Mouse (Mus musculus) left cerebral cortex, adult 9 months (tissue): Measurements from ENCODE around the gene Gtf2f1.
A peak's percentile ranks its signal among the peaks of the same experiment; 100 is the strongest.
"Not testable (repeated sequence)": the region's sequence is repeated elsewhere in the genome, so short reads cannot be mapped to it uniquely, and the experiment has no call there.

Experiments used
- DNase-seq, 2 experiments: peaks; one replicate each; pipeline ENCODE4 v3.0.0; 2022; ENCODE audit warnings: low spot score in 2 of 2

Gtf2f1 gene

DNA sequence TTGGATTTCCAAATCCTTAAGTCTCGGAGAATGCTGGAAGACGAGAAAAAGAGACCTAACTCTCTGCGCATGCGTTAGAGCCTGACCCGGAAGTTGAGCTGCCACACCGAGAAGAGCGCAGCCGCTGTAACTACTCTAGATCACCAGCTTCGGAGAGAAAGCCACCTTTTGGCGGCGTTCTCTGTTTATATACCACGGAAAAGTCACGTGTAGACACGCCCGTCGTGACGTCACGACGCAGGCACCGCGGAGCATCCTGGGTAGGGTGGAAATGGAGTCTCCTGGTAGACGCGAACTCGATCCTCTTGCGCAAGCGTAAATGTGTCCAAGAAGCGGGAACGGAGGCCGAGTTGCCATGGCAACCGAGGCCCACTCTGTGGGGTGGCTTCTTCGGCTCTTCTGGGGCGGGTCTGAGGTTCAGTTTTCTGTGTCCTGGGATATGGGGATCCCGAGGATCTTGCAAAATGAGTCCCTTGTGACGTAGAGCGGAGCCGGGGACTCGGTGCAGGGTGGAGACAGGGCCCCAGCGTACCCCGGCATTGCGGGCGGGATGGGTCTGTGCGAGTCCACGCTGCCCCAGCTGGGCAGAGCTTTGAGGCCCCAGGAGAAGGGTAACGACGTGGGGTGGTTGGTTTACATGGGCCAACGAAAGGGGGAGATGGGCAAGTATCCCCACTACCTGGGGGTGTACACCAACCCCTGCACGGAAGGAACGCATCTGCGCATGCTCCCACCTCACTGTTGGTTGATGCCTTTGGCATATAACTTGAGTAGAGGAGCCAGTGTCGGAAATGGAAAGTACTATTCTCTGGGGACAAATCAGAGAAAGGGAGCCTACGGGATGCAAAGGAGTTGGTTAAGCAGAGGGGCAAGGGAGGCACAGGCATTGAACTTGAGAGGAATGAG is at the start of gene Gtf2f1, which contains the start of gene Gm17949:
Gene Gtf2f1, minus strand, starts transcription at position 53 of the 906 bp plus-strand sequence.
Gene Gm17949, plus strand, starts transcription at position 234 of the 906 bp plus-strand sequence.
- peak; percentile 93 to 96 for DNase-seq

GRCm38 (mm10) chr17:57060231-57060801 is 49.2 kb upstream of the Gtf2f1 start:
- DNase-seq = peak; percentile 94 to 97

- peak; percentile 60 to 70 for DNase-seq
These were observed 48.4 kb upstream of the Gtf2f1 start, which contains the start of gene Slc25a23 for GRCm38 (mm10) chr17:57059486-57059977. TSS of gene Slc25a23 (minus strand) at chr17:57059863.

GRCm38 (mm10) chr17:57058891-57059485 is 47.9 kb upstream of the Gtf2f1 start, which contains the start of gene Crb3:
TSS of gene Crb3 (plus strand) at chr17:57059105.
- DNase-seq = no peak

DNA sequence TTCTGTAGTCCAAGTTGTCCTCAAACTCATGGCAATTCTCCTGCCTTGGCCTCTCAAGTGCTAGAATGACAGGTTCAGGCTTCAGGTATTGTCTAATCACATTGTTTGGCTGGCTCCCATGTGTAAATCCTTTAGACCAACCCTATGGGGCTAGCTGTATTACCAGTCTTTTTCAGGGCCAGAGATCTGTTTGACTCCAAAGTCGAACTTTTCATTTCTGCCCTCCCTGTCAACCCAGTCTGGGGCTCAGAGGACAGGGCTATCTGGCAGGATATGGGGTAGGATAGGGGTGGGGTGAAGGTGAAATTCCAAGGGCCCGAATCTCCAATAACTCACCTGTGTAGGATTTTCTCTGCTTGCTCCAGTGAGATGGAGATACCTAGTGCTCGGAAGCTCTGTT is 45.2 kb upstream of the Gtf2f1 start:
- DNase-seq = no peak

DNA sequence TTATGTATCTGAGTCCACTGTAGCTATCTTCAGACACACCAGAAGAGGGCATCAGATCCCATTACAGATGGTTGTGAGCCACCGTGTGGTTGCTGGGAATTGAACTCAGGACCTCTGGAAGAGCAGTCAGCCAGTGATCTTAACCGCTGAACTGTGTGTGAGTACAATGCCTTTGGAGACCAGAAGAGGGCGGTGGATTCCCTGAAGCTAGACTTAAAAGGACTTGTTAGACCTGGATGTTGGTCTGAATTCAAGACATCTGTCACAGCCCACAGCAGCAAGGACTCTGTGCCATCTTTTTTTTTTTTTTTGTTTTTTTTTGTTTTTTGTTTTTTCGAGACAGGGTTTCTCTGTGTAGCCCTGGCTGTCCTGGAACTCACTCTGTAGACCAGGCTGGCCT is 40.6 kb upstream of the Gtf2f1 start:
- not testable (repeated sequence) for DNase-seq

DNA sequence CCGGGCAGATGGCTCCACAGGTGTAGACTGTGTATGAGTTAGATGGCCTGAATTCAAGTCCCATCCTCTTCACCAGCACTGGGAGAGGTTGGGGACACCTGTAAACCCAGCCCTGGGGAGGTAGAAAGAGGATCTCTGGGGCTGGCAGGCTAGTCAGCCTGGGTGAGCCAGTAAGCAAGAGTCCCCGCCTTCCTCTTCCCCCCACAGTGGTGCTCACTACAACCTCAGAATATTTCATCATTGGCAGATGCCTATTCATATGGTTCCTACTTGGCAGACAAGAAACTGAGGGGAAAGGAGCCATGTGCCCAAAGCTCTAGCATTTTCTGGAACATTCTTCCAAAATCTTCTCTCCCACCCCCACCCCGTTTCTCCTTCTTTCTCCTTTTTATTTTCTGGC is 37.7 kb upstream of the Gtf2f1 start:
- DNase-seq = no peak

DNA sequence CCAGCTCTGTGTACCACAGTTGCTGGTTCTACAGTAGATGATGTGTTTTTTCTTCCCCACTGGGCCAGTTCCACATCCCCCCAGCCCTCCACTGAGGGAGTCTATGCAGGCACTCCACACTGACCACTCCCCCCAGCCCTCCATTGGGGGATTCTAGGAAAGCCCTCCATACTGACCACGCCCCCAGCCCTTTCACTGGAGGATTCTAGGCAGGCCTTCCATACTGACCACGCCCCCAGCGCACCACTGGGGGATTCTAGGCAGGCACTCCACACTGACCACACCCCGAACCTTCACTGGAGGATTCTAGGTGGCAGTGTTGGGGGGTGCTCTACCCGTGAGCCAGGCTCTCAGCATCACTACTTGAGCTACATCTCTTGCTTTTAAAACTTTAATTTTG is 36.3 kb upstream of the Gtf2f1 start:
- DNase-seq = no peak

DNA sequence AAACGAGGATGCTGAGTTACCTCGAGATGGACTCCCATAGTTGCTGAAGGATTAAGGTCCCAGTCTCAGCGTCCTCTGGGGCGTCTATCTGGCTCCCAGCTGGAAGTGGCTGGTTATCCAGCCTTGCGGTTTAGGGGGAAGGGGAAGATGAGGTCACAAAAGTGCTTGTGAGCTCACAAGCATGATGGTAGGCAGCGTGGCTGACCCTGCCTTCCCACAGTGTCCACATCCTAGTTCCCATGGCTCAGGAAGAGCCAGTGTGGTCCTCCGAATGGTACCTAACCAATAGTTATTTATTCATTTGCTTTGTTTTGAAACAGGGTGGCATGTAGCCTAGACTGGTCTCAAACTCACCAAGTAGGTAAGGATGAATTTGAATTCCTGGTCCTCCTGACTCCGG is 30.5 kb upstream of the Gtf2f1 start, which contains the start of gene Slc25a41:
Gene Slc25a41, minus strand, starts transcription at position 101 of the 400 bp plus-strand sequence.
- no peak for DNase-seq

- no peak for DNase-seq
These were observed 27.9 kb upstream of the Gtf2f1 start for GRCm38 (mm10) chr17:57038978-57039377.

- DNase-seq = no peak
These were observed 21.8 kb upstream of the Gtf2f1 start for GRCm38 (mm10) chr17:57032854-57033253.

- DNase-seq = peak; percentile 100
These were observed 20.8 kb upstream of the Gtf2f1 start for GRCm38 (mm10) chr17:57031661-57032420.

- no peak for DNase-seq
These were observed 20.0 kb upstream of the Gtf2f1 start, which contains the start of gene Khsrp for GRCm38 (mm10) chr17:57030931-57031660. TSS of gene Khsrp (minus strand) at chr17:57031522.

GRCm38 (mm10) chr17:57029691-57030090 is 18.6 kb upstream of the Gtf2f1 start:
- no peak for DNase-seq

DNA sequence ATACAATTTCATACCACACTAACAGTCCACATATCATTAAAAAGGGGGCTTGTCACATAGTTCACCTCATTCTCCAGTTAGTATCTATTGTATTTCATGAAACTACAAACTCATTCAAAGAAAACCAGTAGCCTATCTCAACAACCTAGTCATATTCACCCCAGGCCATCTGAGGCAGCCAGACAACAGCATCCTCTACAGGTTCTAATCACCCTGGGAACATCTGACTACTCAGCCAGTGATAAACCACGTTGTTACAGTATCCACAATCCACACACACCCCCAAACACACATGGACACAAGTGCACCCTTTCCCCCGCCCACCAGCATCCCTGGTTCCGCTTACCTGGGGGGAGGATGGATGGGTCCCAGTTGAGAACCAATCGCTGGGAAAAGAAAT is 16.4 kb upstream of the Gtf2f1 start:
- DNase-seq = no peak

DNA sequence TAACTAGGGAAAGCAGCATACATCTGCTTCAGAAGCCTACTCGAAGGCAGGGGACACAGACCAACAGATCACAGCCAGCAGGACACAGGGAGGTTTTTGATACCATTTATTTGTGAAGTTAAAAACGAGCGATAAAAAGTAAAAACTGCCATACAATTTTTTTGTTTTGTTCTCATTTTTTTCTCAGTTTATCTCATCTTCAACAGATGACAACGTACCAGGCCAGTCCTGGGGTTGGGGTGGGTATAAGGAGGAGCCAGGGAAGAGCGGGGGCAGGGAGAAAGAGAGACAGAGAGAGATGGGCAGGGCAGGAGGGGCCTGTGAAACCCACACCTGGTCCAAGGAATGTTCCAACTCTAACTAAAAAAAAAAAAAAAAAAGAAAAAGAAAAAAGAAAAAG is 9.9 kb upstream of the Gtf2f1 start:
- DNase-seq = no peak

DNA sequence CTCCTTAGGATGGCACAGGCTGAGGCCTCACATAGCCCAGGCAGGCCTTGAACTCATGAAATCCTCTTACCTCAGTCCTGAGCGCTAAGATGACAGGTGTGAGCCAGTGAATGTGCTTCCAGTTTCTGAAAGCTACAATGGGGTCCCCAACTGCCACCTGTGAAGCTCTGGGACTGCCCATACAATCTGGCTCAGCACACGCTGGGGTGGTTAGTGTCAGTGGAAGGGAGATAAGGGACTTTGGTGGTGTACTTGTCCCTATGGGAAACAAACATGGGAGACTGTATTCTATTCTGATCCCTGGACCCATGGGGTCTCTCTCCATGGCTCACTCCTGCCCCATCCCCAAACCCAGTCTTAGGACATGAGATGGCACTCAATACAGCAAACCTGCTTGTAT is 8.6 kb upstream of the Gtf2f1 start:
- DNase-seq = no peak

- DNase-seq = no peak
These were observed 1.2 kb upstream of the Gtf2f1 start for GRCm38 (mm10) chr17:57012245-57012795.

GRCm38 (mm10) chr17:57010911-57011235 is 215 bp downstream of the Gtf2f1 start:
- no peak for DNase-seq

DNA sequence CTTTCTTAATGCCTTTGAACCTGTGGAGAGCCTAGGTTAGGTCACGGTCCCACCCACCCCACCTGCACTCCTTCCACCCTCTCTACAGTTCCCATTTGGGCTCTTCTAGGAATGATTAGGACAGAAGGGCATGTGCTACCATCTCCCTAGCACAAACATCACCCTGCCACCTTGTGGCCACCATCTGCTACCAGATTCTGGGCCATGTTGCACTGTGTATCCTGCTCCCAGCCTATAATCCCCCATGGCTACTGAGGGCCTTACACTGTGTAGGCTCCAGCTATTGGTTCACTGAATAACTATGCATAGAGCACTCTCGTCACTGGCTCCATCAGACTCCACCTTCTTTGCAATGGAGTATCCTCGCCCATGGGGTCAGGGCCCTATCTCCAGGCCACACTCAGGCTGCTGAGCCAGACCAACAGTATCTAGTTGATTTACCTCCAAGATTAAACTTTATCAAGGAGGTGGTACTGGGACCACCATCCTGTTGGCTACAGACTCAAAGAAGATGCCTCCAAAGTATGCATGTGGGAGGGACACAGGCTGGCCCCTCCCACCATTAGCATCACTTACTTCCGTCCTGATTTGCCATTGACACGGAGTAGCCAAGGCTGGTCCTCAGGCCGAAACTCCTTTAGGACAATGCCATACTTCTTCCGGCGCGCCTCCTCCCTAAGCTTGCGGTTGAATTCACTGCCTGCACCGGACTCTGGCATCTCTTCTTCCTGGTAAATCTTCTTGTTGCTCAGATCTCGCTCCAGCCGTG is 3.8 kb downstream of the Gtf2f1 start:
- DNase-seq = no peak
